Comparison of ENCODE assay signal across 9 mouse cellular contexts in the genomic region with DNA sequence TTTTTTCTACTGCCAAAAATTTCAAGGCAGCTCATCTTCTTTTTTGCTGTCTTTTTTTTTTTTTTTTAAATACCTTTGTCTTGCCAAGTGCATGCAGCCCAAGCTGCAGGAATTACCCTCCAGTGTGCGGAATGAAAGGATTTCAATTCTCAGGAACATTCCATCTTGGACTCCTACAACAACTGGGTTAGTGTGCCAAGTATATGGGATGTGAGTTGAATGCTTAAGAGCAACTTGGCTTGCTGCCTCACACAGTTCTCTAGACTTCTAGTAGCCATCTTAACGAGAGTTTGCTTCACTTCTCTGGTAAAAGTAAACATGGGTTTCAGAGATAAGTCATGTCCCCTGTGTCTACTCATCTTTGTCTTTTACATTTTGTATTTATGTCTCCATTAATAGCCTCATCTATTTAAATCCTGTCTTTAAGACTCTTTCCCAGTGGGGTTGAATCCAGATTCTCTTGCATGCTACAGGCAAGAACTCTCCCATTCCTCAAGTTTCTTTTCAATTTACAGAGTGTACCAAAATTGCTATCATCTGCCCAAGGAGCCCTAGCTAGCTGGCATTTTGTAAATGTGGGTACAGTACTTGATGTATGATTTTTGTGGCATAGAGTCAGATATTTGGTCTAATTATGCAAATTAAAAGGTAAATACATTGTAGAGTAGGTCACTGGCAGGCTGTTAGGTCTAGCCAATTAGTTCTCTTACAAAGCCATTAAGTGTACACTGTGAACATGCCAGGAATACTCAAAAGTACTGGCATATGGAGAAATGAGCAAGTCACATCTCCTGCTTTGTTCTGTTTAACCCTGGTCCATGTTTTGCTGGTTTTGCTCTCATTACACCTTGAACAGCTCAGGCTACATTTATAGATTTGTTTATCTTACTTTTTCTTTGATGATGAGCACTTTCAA. TPM values are rescaled to one million over a fixed set of nuclear protein-coding genes. Genes with fewer than 3 reads are reported as not detected.
DNase-seq lines count a peak whose midpoint lies in the region; ATAC-seq lines count a peak whose summit lies in the region.
"Had no signal": no experiment of that assay in that cellular context is flagged by ENCODE, and none has a peak within 500 bp of the region (broad histone marks: within the 10 kb centered on the region; RNA-seq: fewer than 3 reads in every experiment).

No protein-coding gene starts in this region.

- H3K9ac ChIP-seq in forebrain, embryonic 12.5 days: no peak overlapping the region
- no peak overlapping the region for H3K9ac ChIP-seq in embryonic facial prominence, embryonic 14.5 days (ENCODE audit: low read depth, low read length)
- H3K9ac ChIP-seq in midbrain, embryonic 15.5 days: no peak overlapping the region
- no peak overlapping the region for H3K9ac ChIP-seq in heart, embryonic 11.5 days (ENCODE audit: low read depth, low read length)
- H3K9ac ChIP-seq: liver, embryonic 15.5 days had no signal

- 67% methylated on average over 2 of the region's 2 CpGs for WGBS in forebrain, embryonic 12.5 days
- WGBS in forebrain, embryonic 10.5 days: 90% methylated on average over 2 of the region's 2 CpGs
- WGBS in embryonic facial prominence, embryonic 14.5 days: 51% methylated on average over 2 of the region's 2 CpGs
- 46% methylated on average over 2 of the region's 2 CpGs for WGBS in midbrain, embryonic 15.5 days
- WGBS in heart, embryonic 11.5 days (ENCODE audit: insufficient replicate concordance): 78% methylated on average over 2 of the region's 2 CpGs

- H3K27me3 ChIP-seq in forebrain, embryonic 12.5 days: no peaks in the 10 kb centered on the region
- no peaks in the 10 kb centered on the region for H3K27me3 ChIP-seq in forebrain, embryonic 10.5 days (ENCODE audit: poor library complexity, severe bottlenecking)
- no peaks in the 10 kb centered on the region for H3K27me3 ChIP-seq in embryonic facial prominence, embryonic 14.5 days (replicated peaks; ENCODE audit: control insufficient read depth, insufficient read depth, low read length)
- H3K27me3 ChIP-seq in midbrain, embryonic 15.5 days (replicated peaks): no peaks in the 10 kb centered on the region
- H3K27me3 ChIP-seq in heart, embryonic 11.5 days (ENCODE audit: control insufficient read depth, insufficient read depth, low read length): no peaks in the 10 kb centered on the region
- H3K27me3 ChIP-seq: liver, embryonic 15.5 days had no signal

- H3K9me3 ChIP-seq in forebrain, embryonic 12.5 days: no peaks in the 10 kb centered on the region
- H3K9me3 ChIP-seq in forebrain, embryonic 10.5 days: no peaks in the 10 kb centered on the region
- no peaks in the 10 kb centered on the region for H3K9me3 ChIP-seq in embryonic facial prominence, embryonic 14.5 days (ENCODE audit: control insufficient read depth, low read length)
- no peaks in the 10 kb centered on the region for H3K9me3 ChIP-seq in midbrain, embryonic 15.5 days
- H3K9me3 ChIP-seq in heart, embryonic 11.5 days (replicated peaks; ENCODE audit: control insufficient read depth, low read length): no peaks in the 10 kb centered on the region
- H3K9me3 ChIP-seq: liver, embryonic 15.5 days had no signal

- no peak overlapping the region for H3K4me2 ChIP-seq in forebrain, embryonic 12.5 days
- no peak overlapping the region for H3K4me2 ChIP-seq in embryonic facial prominence, embryonic 14.5 days (ENCODE audit: low read depth, low read length)
- H3K4me2 ChIP-seq in midbrain, embryonic 15.5 days: no peak overlapping the region
- H3K4me2 ChIP-seq in heart, embryonic 11.5 days: no peak overlapping the region
- H3K4me2 ChIP-seq: liver, embryonic 15.5 days had no signal

- H3K27ac ChIP-seq in forebrain, embryonic 12.5 days: no peak overlapping the region
- no peak overlapping the region for H3K27ac ChIP-seq in forebrain, embryonic 10.5 days
- H3K27ac ChIP-seq in embryonic facial prominence, embryonic 14.5 days (replicated peaks; ENCODE audit: low read depth, low read length): no peak overlapping the region; the same call in 1 of the 2 replicates
- H3K27ac ChIP-seq in midbrain, embryonic 15.5 days: no peak overlapping the region
- no peak overlapping the region for H3K27ac ChIP-seq in heart, embryonic 11.5 days (ENCODE audit: low read depth, low read length)
- H3K27ac ChIP-seq: liver, embryonic 15.5 days had no signal

- H3K4me3 ChIP-seq in forebrain, embryonic 12.5 days (replicated peaks): no peak overlapping the region
- H3K4me3 ChIP-seq in forebrain, embryonic 10.5 days: no peak overlapping the region
- H3K4me3 ChIP-seq in embryonic facial prominence, embryonic 14.5 days (ENCODE audit: low read depth, low read length): no peak overlapping the region
- no peak overlapping the region for H3K4me3 ChIP-seq in midbrain, embryonic 15.5 days
- no peak overlapping the region for H3K4me3 ChIP-seq in heart, embryonic 11.5 days (ENCODE audit: low read depth, low read length)
- H3K4me3 ChIP-seq: liver, embryonic 15.5 days had no signal

- DNase-seq in forebrain, embryonic 10.5 days (ENCODE audit: extremely low spot score, low spot score): no peak
- DNase-seq in embryonic facial prominence, embryonic 14.5 days (ENCODE audit: low spot score): peak; percentile 90
- peak; percentile 54 to 81 for DNase-seq in layer of hippocampus, postnatal 14 days (ENCODE audit: low spot score in 2 of 2)
- DNase-seq in heart, postnatal 36 days: no peak
- no peak for DNase-seq in heart, adult 9 months (ENCODE audit: low spot score in 2 of 2)

- peak; percentile 58; the same call in 1 of the 2 replicates for ATAC-seq in forebrain, embryonic 12.5 days (ENCODE audit: low FRiP score)
- no peak for ATAC-seq in embryonic facial prominence, embryonic 14.5 days (ENCODE audit: low read depth)
- peak; percentile 39; the same call in 1 of the 2 replicates for ATAC-seq in midbrain, embryonic 15.5 days (replicated peaks)
- no peak for ATAC-seq in heart, embryonic 11.5 days (replicated peaks; ENCODE audit: insufficient number of reproducible peaks, low FRiP score, low TSS enrichment)

- H3K36me3 ChIP-seq in forebrain, embryonic 12.5 days (replicated peaks): no peaks in the 10 kb centered on the region
- no peaks in the 10 kb centered on the region for H3K36me3 ChIP-seq in forebrain, embryonic 10.5 days (replicated peaks)
- H3K36me3 ChIP-seq in embryonic facial prominence, embryonic 14.5 days (ENCODE audit: control insufficient read depth, insufficient read depth, low read length): no peaks in the 10 kb centered on the region
- no peaks in the 10 kb centered on the region for H3K36me3 ChIP-seq in midbrain, embryonic 15.5 days (replicated peaks)
- no peaks in the 10 kb centered on the region for H3K36me3 ChIP-seq in heart, embryonic 11.5 days (ENCODE audit: control insufficient read depth, insufficient read depth, low read length)
- H3K36me3 ChIP-seq: liver, embryonic 15.5 days had no signal

- no peaks in the 10 kb centered on the region for H3K4me1 ChIP-seq in forebrain, embryonic 12.5 days
- no peaks in the 10 kb centered on the region for H3K4me1 ChIP-seq in forebrain, embryonic 10.5 days
- H3K4me1 ChIP-seq in embryonic facial prominence, embryonic 14.5 days (ENCODE audit: control insufficient read depth, insufficient read depth, low read length): no peaks in the 10 kb centered on the region
- H3K4me1 ChIP-seq in midbrain, embryonic 15.5 days: no peaks in the 10 kb centered on the region
- H3K4me1 ChIP-seq in heart, embryonic 11.5 days (ENCODE audit: control insufficient read depth, insufficient read depth, low read length): no peaks in the 10 kb centered on the region
- H3K4me1 ChIP-seq: liver, embryonic 15.5 days had no signal

- intact Hi-C loops in heart, postnatal 36 days (cut with DNase I): no loop called here

RNA-seq across cellular contexts. Expression of gene Ercc6l2, which starts 35.4 kb away (rescaled TPM):
- polyA plus RNA-seq in forebrain, embryonic 12.5 days (2016; fragmentation: Nextera tagmentation; extraction: Ambion mirVana): 22.0 and 25.7 TPM in 2 replicates
- 22.3 and 25.5 TPM in 2 replicates for polyA plus RNA-seq in forebrain, embryonic 10.5 days (2016; fragmentation: Nextera tagmentation; extraction: Ambion mirVana)
- polyA plus RNA-seq in embryonic facial prominence, embryonic 14.5 days (2014; fragmentation: Nextera tagmentation; extraction: Ambion mirVana): 25.6 and 27.5 TPM in 2 replicates
- total RNA-seq in layer of hippocampus, postnatal 14 days (2021): 10 to 100 TPM; 17.1 to 17.5 TPM
- 13.6 and 14.8 TPM in 2 replicates for polyA plus RNA-seq in midbrain, embryonic 15.5 days (2015; fragmentation: Nextera tagmentation; extraction: Ambion mirVana)
- 14.5 and 14.9 TPM in 2 replicates for polyA plus RNA-seq in heart, embryonic 11.5 days (2014; fragmentation: Nextera tagmentation; extraction: Ambion mirVana)
- total RNA-seq in heart, postnatal 36 days (2021): 1 to 10 TPM; 7.7 to 8.5 TPM

Comparison
In these comparisons a context has a peak if more than half of its experiments do, and no peak if none do; other contexts are left out.
1. ATAC-seq: peak in forebrain, embryonic 12.5 days (single experiment) and midbrain, embryonic 15.5 days (single experiment); none in embryonic facial prominence, embryonic 14.5 days (single experiment) and heart, embryonic 11.5 days (single experiment).
2. DNase-seq: peak in embryonic facial prominence, embryonic 14.5 days (single experiment) and layer of hippocampus, postnatal 14 days (2 of 2); none in forebrain, embryonic 10.5 days (single experiment), heart, postnatal 36 days (0 of 2) and heart, adult 9 months (0 of 2).